Mouse (Mus musculus) intestine, embryonic 15.5 days (tissue): ENCODE data around the gene Lyz1. TPM values are rescaled to one million over a fixed set of nuclear protein-coding genes. Genes with fewer than 3 reads are reported as not detected.

Experiments
- ATAC-seq: fragments of 200-750 bp; cut with Nextera tagmentation; 2 replicates; pipeline ENCODE4 v1.8.0; 2017; ENCODE audit warnings: moderate TSS enrichment, moderate library complexity
- H3K27ac ChIP-seq: fragments of 300-500 bp; sonication (generic); 2 replicates; pipeline ENCODE4 v1.5.1; 2015; ENCODE audit warnings: mild to moderate bottlenecking, inconsistent platforms
- H3K27me3 ChIP-seq: fragments of 300-500 bp; sonication (generic); replicated peaks from 2 replicates; pipeline ENCODE4 v1.6.1; 2015; ENCODE audit warnings: inconsistent platforms
- H3K36me3 ChIP-seq: fragments of 300-500 bp; sonication (generic); 2 replicates; pipeline ENCODE4 v1.6.1; 2015; ENCODE audit warnings: inconsistent platforms
- H3K4me1 ChIP-seq: fragments of 300-500 bp; sonication (generic); replicated peaks from 2 replicates; pipeline ENCODE4 v1.6.1; 2015; ENCODE audit warnings: inconsistent platforms
- H3K4me2 ChIP-seq: fragments of 300-500 bp; sonication (generic); replicated peaks from 2 replicates; pipeline ENCODE4 v1.6.1; 2015; ENCODE audit warnings: mild to moderate bottlenecking, inconsistent platforms
- H3K4me3 ChIP-seq: fragments of 300-500 bp; sonication (generic); replicated peaks from 2 replicates; pipeline ENCODE4 v1.5.1; 2015; ENCODE audit warnings: inconsistent platforms
- H3K9ac ChIP-seq: fragments of 300-500 bp; sonication (generic); 2 replicates; pipeline ENCODE4 v1.6.1; 2015; ENCODE audit warnings: inconsistent platforms
- H3K9me3 ChIP-seq: fragments of 300-500 bp; sonication (generic); 2 replicates; pipeline ENCODE4 v1.6.1; 2016; ENCODE audit warnings: inconsistent platforms
- WGBS: fragments of 180-500 bp; shearing (Covaris S2); methylation state at CpG from one replicate; pipeline ENCODE4 v1.1.7; 2015; 5-methylcytosine and 5-hydroxymethylcytosine counted together
- polyA plus RNA-seq: library from polyadenylated mRNA; unstranded; fragments of >200 nt; fragmentation: Nextera tagmentation; extraction: Ambion mirVana; gene quantifications from 2 replicates; pipeline ENCODE4 v1.2.1, GENCODE M21; 2015

The Lyz1 gene
- polyA plus RNA-seq, 1 experiment from 2014 or later, result 12.9 TPM

DNA sequence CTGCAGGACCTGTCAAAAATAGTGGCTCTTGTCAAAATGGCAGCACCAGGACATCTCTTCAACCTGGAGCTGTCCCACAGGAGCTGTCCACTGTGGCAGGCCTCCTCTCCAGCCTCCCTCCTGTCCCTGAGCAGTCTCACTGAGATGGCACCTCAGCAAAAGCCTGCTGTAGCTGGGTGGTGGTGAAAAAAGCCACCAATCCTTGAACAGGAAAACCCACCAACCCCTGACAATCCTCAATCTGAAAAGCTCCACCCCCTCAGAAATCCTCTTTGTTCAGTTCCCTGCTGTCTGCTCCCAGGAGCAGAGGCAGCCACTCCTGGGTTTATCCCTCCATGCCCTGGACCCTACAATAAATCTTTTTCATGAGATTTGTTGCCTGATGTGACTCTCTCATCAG is 32.8 kb downstream of the Lyz1 start:
- no peak for ATAC-seq
- Histone ChIP-seq H3K4me2 (no peak overlapping the region), H3K9me3 (no peaks in the 10 kb centered on the region), H3K9ac (no peak overlapping the region), H3K4me3 (no peak overlapping the region), H3K36me3 (no peaks in the 10 kb centered on the region), H3K4me1 (no peaks in the 10 kb centered on the region), H3K27me3 (no peaks in the 10 kb centered on the region), H3K27ac (no peak overlapping the region)

- H3K4me3 ChIP-seq, result no peak within 1 kb of the TSS
- ATAC-seq, result no peak
- H3K36me3 ChIP-seq, result no peaks in the 10 kb centered on the region
- H3K9ac ChIP-seq, result no peak within 1 kb of the TSS
- no peaks in the 10 kb centered on the region for H3K27me3 ChIP-seq
- H3K4me2 ChIP-seq, result no peak within 1 kb of the TSS
- H3K4me1 ChIP-seq, result no peaks in the 10 kb centered on the region
- H3K9me3 ChIP-seq, result no peaks in the 10 kb centered on the region
- 81% methylated on average over 12 of the region's 12 CpGs for WGBS
- H3K27ac ChIP-seq, result no peak within 1 kb of the TSS
Measured at GRCm38 (mm10) chr10:117238603-117239002, 54.1 kb downstream of the Lyz1 start, which contains the start of gene 9530003J23Rik. Gene 9530003J23Rik (minus strand): TSS chr10:117238703.

Other genes with a start within 250 kb of the Lyz1 start
- gene Lrrc10, start 247.5 kb downstream of the Lyz1 start, polyA plus RNA-seq, result not detected in 2 replicates
- gene Cct2, start 229.1 kb downstream of the Lyz1 start, polyA plus RNA-seq, result 238 and 258 TPM in 2 replicates
- 14.2 and 16.8 TPM in 2 replicates for gene Frs2, start 144.3 kb downstream of the Lyz1 start, polyA plus RNA-seq
- gene Yeats4, start 68.4 kb downstream of the Lyz1 start, polyA plus RNA-seq, result 62.5 and 64.9 TPM in 2 replicates
- gene 9530003J23Rik, start 54.2 kb downstream of the Lyz1 start, polyA plus RNA-seq, result not detected in 2 replicates
- 97.1 and 105 TPM in 2 replicates for gene Lyz2, start 10.5 kb downstream of the Lyz1 start, polyA plus RNA-seq
- 112 and 129 TPM in 2 replicates for gene Cpsf6, start 87.1 kb upstream of the Lyz1 start, polyA plus RNA-seq